Mouse (Mus musculus) stomach, embryonic 15.5 days (tissue): ENCODE results near the gene Tasp1. TPM values are rescaled to one million over a fixed set of nuclear protein-coding genes. Genes with fewer than 3 reads are reported as not detected.
"Not testable (repeated sequence)": the region's sequence is repeated elsewhere in the genome, so short reads cannot be mapped to it uniquely, and the experiment has no call there.

Source experiments
- ATAC-seq: fragments of 200-750 bp; cut with Nextera tagmentation; 2 replicates; pipeline ENCODE4 v1.8.0; 2017; ENCODE audit warnings: low read depth, moderate number of reproducible peaks, moderate TSS enrichment; ENCODE audit not compliant: insufficient read depth, low FRiP score
- H3K27ac ChIP-seq: fragments of 300-500 bp; sonication (generic); 2 replicates; pipeline ENCODE4 v1.5.1; 2015; ENCODE audit warnings: mild to moderate bottlenecking, inconsistent platforms
- H3K27me3 ChIP-seq: fragments of 300-500 bp; sonication (generic); replicated peaks from 2 replicates; pipeline ENCODE4 v1.6.1; 2015; ENCODE audit warnings: inconsistent platforms
- H3K36me3 ChIP-seq: fragments of 300-500 bp; sonication (generic); 2 replicates; pipeline ENCODE4 v1.6.1; 2015; ENCODE audit warnings: inconsistent platforms
- H3K4me1 ChIP-seq: fragments of 300-500 bp; sonication (generic); 2 replicates; pipeline ENCODE4 v1.6.1; 2015; ENCODE audit warnings: inconsistent platforms
- H3K4me2 ChIP-seq: fragments of 300-500 bp; sonication (generic); 2 replicates; pipeline ENCODE4 v1.6.1; 2015; ENCODE audit warnings: mild to moderate bottlenecking, inconsistent platforms
- H3K4me3 ChIP-seq: fragments of 300-500 bp; sonication (generic); replicated peaks from 2 replicates; pipeline ENCODE4 v1.5.1; 2015; ENCODE audit warnings: inconsistent platforms
- H3K9ac ChIP-seq: fragments of 300-500 bp; sonication (generic); 2 replicates; pipeline ENCODE4 v1.6.1; 2015; ENCODE audit warnings: inconsistent platforms
- H3K9me3 ChIP-seq: fragments of 300-500 bp; sonication (generic); 2 replicates; pipeline ENCODE4 v1.6.1; 2016; ENCODE audit warnings: inconsistent platforms
- WGBS: fragments of 180-500 bp; shearing (Covaris S2); methylation state at CpG from one replicate; pipeline ENCODE4 v1.1.7; 2015; 5-methylcytosine and 5-hydroxymethylcytosine counted together
- polyA plus RNA-seq: library from polyadenylated mRNA; unstranded; fragments of >200 nt; fragmentation: Nextera tagmentation; extraction: Ambion mirVana; gene quantifications from 2 replicates; pipeline ENCODE4 v1.2.1, GENCODE M21; 2015

The Tasp1 gene
- polyA plus RNA-seq, 1 experiment from 2014 or later: 21.5 TPM

DNA sequence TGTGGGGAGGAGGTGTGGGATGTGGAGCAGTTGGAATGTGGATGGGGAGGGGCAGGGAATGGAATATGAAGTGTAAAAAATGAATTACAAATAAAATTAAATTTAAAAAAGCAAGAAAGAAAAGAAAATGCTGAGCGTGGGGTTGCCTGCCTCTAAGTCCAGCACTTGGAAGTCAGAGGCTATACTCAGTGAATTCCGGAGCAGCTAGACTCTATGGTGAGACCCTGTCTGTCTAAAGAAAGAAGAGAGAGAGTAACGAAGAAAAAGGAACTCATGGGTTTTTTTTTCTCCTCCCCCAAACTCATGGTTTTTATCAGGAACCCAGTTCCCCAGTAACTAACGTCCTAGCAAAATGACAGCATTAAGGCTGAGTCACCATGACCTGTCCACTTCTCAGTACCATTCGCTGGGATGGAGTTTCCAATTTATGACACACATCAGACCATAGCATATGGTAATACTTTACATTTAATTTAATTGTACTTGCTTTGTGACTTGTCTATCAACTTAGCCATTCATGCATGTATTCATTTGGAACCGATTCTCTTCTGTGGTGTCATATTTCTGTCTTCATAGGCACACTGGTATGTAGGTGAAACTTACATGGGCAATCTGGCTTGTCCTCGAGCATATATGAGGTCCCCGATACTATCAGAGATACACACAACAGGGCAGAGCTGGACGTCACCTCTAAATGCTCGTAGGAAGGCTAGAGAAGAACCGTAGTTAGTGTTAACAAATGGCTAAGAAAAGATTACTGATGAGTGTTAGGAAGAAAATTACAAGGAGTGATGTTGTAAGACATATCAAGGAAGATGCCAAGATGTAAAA, 14.4 kb upstream of the Tasp1 start:
- H3K9ac ChIP-seq: no peak overlapping the region
- H3K4me2 ChIP-seq: no peak overlapping the region
- H3K27me3 ChIP-seq: no peaks in the 10 kb centered on the region
- H3K36me3 ChIP-seq: no peaks in the 10 kb centered on the region
- ATAC-seq: no peak
- H3K9me3 ChIP-seq: no peaks in the 10 kb centered on the region
- no peaks in the 10 kb centered on the region for H3K4me1 ChIP-seq
- WGBS: 90% methylated on average over 11 of the region's 11 CpGs
- H3K27ac ChIP-seq: no peak overlapping the region
- H3K4me3 ChIP-seq: no peak overlapping the region

DNA sequence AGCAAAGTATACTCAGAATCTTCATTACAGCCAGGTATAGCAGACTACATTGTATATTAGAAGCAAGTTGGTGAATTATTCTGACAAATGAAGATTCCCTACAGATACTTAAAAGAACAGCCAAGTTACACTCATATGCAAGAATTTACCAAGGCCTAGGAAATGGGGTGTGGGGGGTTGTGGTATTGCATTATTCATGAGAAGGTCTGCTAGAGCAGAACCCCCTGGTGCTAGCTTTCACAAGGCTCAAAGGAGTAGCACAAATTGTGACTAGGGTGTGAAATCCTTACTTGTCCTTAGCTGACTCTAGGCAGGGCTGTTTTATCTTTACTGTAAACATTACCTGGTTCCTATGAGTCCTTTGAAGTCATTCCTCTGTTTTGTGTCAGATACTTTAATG, 12.7 kb upstream of the Tasp1 start:
- H3K27me3 ChIP-seq, H3K9me3 ChIP-seq, H3K27ac ChIP-seq, H3K4me2 ChIP-seq, H3K9ac ChIP-seq, H3K4me1 ChIP-seq, H3K4me3 ChIP-seq, ATAC-seq, H3K36me3 ChIP-seq: not testable (repeated sequence)

DNA sequence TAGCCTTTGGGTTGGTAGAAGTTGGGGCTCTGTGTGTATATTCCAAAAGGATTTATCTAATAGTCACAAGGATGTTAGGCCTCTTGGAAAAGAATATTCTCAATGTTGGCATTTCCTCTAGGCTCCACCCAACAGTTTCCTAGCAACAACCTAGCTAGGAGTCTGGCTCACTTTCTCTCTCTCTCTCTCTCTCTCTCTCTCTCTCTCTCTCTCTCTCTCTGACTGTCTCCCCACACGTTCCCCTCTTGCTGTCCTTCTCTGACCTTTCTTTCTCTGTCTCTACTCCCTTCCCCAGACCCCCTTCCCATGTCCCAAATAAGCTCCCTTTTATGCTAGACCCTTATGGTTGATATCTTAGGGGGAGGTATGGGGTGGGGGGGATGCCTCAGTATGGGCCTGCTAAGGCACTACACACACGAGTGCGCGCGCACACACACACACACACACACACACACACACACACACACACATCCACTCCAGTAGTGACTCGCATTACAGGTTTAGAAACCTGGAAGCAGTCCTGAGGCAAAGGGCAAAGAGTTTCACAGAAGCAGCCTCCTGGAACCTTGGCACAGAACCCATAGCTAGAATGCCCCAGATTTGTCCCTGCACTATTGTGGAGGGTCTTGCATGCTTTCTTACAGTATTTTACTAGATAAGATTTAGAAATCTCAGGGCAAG, 12.1 kb upstream of the Tasp1 start:
- H3K4me2 ChIP-seq: no peak overlapping the region
- H3K9ac ChIP-seq: no peak overlapping the region
- no peaks in the 10 kb centered on the region for H3K4me1 ChIP-seq
- 45% methylated on average over 6 of the region's 6 CpGs for WGBS
- no peaks in the 10 kb centered on the region for H3K27me3 ChIP-seq
- no peak overlapping the region for H3K4me3 ChIP-seq
- H3K27ac ChIP-seq: no peak overlapping the region
- peak; percentile 31; the same call in 1 of the 2 replicates for ATAC-seq
- no peaks in the 10 kb centered on the region for H3K9me3 ChIP-seq
- H3K36me3 ChIP-seq: no peaks in the 10 kb centered on the region

DNA sequence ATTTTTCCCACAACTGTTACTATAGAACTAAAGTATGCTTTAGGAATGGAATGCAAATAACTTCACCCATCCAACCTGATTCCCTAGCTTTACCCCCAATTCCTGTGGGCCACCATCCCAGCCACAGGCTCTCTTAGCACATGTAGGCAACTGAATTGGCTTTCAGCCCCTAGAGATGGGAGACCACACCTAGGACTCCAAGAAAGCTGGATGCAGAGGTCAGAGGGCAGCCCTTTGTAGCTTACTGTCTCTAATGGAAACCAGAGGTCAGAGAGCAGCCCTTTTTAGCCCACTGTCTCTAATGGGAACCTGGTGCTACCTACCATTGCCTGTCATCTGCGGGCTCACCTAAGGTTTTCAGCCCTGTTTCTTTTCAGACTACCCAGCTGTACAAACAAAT, 10.9 kb upstream of the Tasp1 start:
- Histone ChIP-seq H3K9ac (no peak overlapping the region), H3K27ac (no peak overlapping the region), H3K36me3 (no peaks in the 10 kb centered on the region), H3K9me3 (no peaks in the 10 kb centered on the region), H3K4me2 (no peak overlapping the region), H3K4me1 (no peaks in the 10 kb centered on the region), H3K4me3 (no peak overlapping the region), H3K27me3 (no peaks in the 10 kb centered on the region)
- WGBS: 24% methylated on average over 1 of the region's 1 CpGs
- ATAC-seq: no peak

DNA sequence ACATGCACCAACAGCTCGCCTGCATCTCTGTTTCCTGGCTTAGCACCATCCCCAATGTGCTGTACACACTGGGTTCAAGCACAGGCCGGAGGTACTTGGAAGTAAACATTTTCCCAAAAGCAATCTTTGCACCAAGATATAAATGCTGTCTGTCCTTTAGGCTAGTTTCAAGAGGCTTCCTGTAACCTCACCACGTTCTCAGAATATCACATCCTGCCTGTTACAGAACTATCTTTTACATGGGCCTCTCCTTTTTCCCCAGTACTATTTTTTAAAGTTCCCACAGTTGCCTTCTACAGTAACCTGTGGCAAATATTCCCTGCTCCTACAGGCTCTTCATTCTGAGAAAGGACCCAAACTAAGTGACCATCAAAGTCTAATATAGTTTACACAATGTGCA, 8.5 kb upstream of the Tasp1 start:
- WGBS: 79% methylated on average over 3 of the region's 3 CpGs
- Histone ChIP-seq H3K9me3 (no peaks in the 10 kb centered on the region), H3K4me2 (no peak overlapping the region), H3K36me3 (no peaks in the 10 kb centered on the region), H3K9ac (no peak overlapping the region), H3K4me3 (no peak overlapping the region), H3K27me3 (no peaks in the 10 kb centered on the region), H3K4me1 (no peaks in the 10 kb centered on the region), H3K27ac (no peak overlapping the region)
- ATAC-seq: no peak

DNA sequence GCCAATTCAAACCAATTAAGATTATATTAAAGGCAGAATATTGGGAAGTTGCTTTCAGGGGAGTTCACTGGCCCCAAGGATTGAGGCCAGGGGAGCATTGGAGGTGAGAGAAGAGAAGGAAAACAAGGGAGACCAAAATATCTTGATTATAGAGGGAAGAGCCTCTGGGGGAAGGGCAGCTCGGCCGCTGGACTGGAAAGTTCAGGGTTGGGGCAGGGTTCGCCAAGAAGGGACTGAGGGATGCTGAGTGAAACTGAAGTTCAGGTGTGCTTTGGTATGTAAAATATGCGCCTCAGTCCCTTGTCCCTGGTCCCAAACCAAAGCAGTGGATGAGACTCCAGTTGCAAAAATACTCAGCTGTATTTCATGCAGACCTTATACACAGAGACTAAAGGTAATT, 911 bp upstream of the Tasp1 start:
- no peak overlapping the region for H3K27ac ChIP-seq
- H3K9ac ChIP-seq: no peak overlapping the region
- H3K27me3 ChIP-seq: no peaks in the 10 kb centered on the region
- H3K4me1 ChIP-seq: no peaks in the 10 kb centered on the region
- H3K4me3 ChIP-seq: 0 out of 2 replicates have a peak overlapping the region, but pooled peaks have one; percentile 93
- H3K36me3 ChIP-seq: no peaks in the 10 kb centered on the region
- no peaks in the 10 kb centered on the region for H3K9me3 ChIP-seq
- 61% methylated on average over 4 of the region's 4 CpGs for WGBS
- H3K4me2 ChIP-seq: peak overlapping the region; percentile 74; the same call in 1 of the 2 replicates
- ATAC-seq: no peak

DNA sequence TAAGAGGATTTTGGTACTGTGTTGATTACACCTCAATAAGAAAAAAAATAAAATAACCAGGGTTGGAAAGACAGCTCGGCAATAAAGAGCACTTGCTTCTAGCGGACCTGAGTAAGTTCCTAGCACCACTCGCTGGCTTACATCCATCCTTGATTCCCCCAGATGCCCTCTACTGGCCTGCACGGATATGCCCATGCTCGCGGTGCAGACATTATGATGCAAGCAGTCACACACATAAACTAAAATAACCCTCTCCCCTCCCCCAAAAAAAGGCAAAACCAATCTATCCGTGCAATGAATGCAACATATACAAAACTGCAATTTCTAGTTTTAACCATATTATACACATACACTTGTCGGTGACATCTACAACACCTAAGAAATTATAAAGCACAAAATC, 929 bp downstream of the Tasp1 start:
- Histone ChIP-seq H3K27me3 (no peaks in the 10 kb centered on the region), H3K4me3 (peak overlapping the region; percentile 93), H3K4me2 (peak overlapping the region; percentile 74), H3K9me3 (no peaks in the 10 kb centered on the region), H3K27ac (peak overlapping the region; percentile 87; the same call in 1 of the 2 replicates), H3K9ac (0 out of 2 replicates have a peak overlapping the region, but pooled peaks have one; percentile 89), H3K4me1 (no peaks in the 10 kb centered on the region), H3K36me3 (no peaks in the 10 kb centered on the region)
- no peak for ATAC-seq
- WGBS: 78% methylated on average over 8 of the region's 8 CpGs

DNA sequence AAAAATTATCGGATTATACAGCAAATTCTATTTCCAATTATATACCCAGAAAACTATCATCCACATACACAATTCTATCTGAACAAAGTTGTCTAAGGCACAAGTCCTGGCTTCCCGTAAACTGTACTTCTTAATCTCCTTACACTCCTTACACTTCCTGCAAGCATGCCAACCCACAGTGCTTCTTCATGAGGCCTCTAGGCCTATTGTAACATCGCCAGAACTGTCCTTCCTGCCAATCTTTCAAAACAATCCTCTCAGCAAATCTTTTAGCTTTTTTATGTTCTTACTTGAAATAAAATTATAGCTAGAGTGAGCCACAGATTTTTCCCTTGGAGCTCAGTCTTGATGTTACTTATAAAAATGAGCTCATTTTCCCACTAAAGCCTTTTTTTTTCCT, 5.1 kb downstream of the Tasp1 start:
- ATAC-seq: no peak
- 85% methylated on average over 3 of the region's 3 CpGs for WGBS

DNA sequence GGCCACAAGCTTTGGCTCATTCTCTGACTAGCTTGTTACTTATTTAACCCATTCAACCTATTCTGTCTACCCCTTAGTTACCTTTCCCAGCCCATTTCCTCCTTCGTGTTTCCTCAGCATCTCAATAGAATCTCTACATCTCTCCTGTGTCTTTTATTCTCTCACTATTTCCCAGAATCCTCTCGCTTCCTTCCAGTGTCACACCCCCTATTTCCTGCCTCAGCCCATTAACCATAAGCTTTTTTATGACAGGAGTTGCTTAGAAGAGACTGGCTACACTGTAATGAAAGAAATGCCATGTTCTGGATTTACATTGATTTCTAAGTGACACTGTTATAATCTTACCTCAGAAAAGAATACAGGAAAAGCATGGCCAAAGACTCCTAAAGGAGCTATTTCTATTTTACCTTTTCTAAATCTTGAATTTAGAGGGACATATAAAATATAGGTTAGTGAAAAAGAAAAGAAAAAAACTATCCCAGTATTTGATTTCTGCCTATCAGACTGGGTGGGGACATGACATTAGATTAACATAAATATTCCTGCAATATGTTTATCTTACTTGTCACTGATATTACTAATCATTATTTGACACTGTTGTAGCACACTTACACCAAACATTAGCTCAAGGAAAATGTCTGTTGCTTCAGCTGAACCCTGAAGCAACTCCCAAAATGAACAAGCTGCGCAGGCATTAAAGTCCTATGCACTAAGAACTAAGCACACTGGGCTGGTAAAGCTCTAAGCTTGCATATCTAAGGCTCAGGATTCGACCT, 6.3 kb downstream of the Tasp1 start:
- H3K9ac ChIP-seq: no peak overlapping the region
- no peak for ATAC-seq
- H3K36me3 ChIP-seq: 0 out of 2 replicates have a peak, but pooled peaks cover 4% of the 10 kb centered on the region
- no peak overlapping the region for H3K27ac ChIP-seq
- WGBS: 82% methylated on average over 4 of the region's 4 CpGs
- H3K4me2 ChIP-seq: no peak overlapping the region
- no peak overlapping the region for H3K4me3 ChIP-seq
- H3K9me3 ChIP-seq: no peaks in the 10 kb centered on the region
- H3K4me1 ChIP-seq: no peaks in the 10 kb centered on the region
- no peaks in the 10 kb centered on the region for H3K27me3 ChIP-seq

More for the DNA sequence above, 5.1 kb downstream of the Tasp1 start:
- H3K9me3 ChIP-seq: no peaks in the 10 kb centered on the region
- no peaks in the 10 kb centered on the region for H3K27me3 ChIP-seq
- no peak overlapping the region for H3K27ac ChIP-seq
- no peak overlapping the region for H3K4me3 ChIP-seq
- H3K4me1 ChIP-seq: no peaks in the 10 kb centered on the region
- no peak overlapping the region for H3K9ac ChIP-seq
- H3K36me3 ChIP-seq: no peaks in the 10 kb centered on the region
- no peak overlapping the region for H3K4me2 ChIP-seq

DNA sequence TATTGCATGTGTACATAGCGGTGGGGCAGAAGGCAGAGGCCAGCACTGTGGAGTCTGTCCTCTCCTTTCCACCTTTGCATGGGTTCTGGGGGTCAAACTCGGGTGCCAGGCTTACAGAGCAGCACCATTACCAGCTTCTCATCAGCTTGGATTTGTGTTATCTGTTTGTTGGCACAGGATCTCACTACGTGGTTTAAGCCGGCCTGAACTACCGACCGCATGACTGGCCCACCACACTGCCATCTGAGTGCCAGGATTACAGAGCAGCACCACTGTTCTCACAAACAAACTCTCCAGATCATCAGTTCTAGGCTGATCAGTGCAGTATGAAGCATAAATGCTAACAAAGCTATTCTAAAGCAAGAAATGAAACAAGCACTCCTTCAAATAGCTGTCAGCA, 8.5 kb downstream of the Tasp1 start:
- Histone ChIP-seq H3K4me1 (no peaks in the 10 kb centered on the region), H3K27me3 (no peaks in the 10 kb centered on the region), H3K4me2 (no peak overlapping the region), H3K4me3 (no peak overlapping the region), H3K36me3 (0 out of 2 replicates have a peak, but pooled peaks cover 4% of the 10 kb centered on the region), H3K9ac (no peak overlapping the region), H3K27ac (no peak overlapping the region), H3K9me3 (no peaks in the 10 kb centered on the region)
- ATAC-seq: no peak
- 87% methylated on average over 6 of the region's 6 CpGs for WGBS

DNA sequence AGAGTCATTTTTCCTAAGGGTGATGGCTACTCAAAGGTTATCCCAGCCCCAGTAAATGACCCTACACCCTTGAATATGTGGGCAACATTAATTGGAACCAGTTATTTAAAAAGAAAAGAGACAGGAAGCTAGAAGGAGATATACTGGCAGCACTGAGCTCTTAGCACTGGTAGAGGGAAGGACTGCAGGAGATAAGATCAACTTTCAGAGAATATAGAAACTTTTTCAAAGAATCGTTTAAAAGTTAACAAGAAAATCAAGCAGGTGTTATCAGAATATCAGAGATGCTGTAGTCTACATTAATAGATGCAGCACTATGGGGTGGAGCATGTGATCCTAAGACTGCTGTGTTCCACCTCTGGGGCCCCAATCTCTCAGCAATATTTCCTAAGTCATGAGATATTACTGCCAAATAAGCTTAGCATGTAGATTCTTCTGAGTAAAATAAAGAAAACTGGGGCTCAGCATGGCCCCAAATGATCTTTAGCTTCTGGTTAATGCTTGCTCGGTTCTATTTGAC, 14.9 kb downstream of the Tasp1 start:
- no peak overlapping the region for H3K4me2 ChIP-seq

More for the DNA sequence above, 14.9 kb downstream of the Tasp1 start:
- Histone ChIP-seq H3K9ac (no peak overlapping the region), H3K9me3 (no peaks in the 10 kb centered on the region), H3K4me1 (no peaks in the 10 kb centered on the region), H3K4me3 (no peak overlapping the region), H3K36me3 (0 out of 2 replicates have a peak, but pooled peaks cover 13% of the 10 kb centered on the region), H3K27ac (no peak overlapping the region), H3K27me3 (no peaks in the 10 kb centered on the region)
- 80% methylated on average over 2 of the region's 2 CpGs for WGBS
- no peak for ATAC-seq
